Mouse (Mus musculus): ENCODE data around the gene Pacs1. TPM values are rescaled to one million over a fixed set of nuclear protein-coding genes. Genes with fewer than 3 reads are reported as not detected.

Pacs1 gene
- polyA plus RNA-seq, 2 experiments = 8.2 to 8.3 TPM

DNA sequence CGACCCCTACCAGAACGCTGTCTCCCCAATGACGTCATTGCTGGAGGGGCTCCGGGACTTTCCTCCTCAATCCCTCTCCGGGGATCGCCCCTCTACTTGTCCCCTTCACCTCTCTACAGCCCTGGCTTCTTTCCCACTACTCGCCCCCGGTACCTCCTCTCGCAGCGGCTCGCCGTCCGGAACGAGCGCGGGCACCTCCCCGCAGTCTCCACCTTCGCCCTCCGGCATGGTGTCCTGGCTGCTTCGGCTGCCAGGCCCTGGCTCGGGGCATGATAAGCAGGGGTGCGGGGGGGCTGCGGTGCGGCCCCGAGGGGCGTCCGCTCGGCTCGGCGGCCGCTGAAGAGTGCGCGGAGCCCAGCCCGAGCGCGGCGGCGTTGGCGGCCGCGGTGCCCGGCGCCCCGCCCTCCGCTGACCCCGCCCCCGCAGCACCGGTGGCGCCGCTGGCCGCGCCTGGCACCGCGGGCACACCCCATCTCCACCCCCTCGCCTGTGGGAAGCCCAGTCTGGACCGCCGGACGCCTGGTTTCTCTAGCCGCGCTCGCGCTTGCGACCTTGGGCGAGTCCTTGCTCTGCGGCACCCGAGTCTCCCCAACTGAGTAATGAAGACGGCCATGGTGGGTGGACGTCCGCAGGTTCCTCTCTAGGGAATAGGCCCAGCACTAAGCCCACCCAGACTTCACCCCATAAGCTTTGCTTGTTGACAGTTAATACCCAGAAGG, 187.6 kb downstream of the Pacs1 start, which contains the start of gene Tmem151a:
TSS of gene Tmem151a (minus strand) at position 387 of the 719 bp plus-strand sequence.
- Histone ChIP-seq H3K36me3 (replicated peaks; ENCODE audit: control insufficient read depth, insufficient read depth, low read depth) (no peaks in the 10 kb centered on the region), H3K27me3 (ENCODE audit: control insufficient read depth, insufficient read depth, low read length) (peaks cover 62% of the 10 kb centered on the region), H3K27ac (no peak within 1 kb of the TSS), H3K4me2 (ENCODE audit: low read depth) (peak within 1 kb of the TSS; percentile 75), H3K9me3 (ENCODE audit: control insufficient read depth, low read length) (no peaks in the 10 kb centered on the region), H3K4me1 (replicated peaks; ENCODE audit: control insufficient read depth in 2 of 2, insufficient read depth in 2 of 2, low read length in 1 of 2) (peaks cover 10% of the 10 kb centered on the region in 2 experiments), H3K4me3 (ENCODE audit: insufficient read depth in 1 of 2, low read depth in 2 of 2, low read length in 2 of 2) (peak within 1 kb of the TSS; percentile 12 to 55; a peak in 3 of 4 replicates), H3K9ac (replicated peaks) (no peak within 1 kb of the TSS)
- ATAC-seq (ENCODE audit: insufficient read depth) (no peak), DNase-seq (ENCODE audit: low read depth in 3 of 3, low spot score in 3 of 3) (no peak)
- TF ChIP-seq CTCF (IDR thresholded peaks at IDR 0.05; ENCODE audit: low read depth) (no peak), EP300 (IDR thresholded peaks at IDR 0.05; ENCODE audit: low read depth) (no peak)
- 1% methylated on average over 69 of the region's 69 CpGs for WGBS (ENCODE audit: insufficient replicate concordance)

DNA sequence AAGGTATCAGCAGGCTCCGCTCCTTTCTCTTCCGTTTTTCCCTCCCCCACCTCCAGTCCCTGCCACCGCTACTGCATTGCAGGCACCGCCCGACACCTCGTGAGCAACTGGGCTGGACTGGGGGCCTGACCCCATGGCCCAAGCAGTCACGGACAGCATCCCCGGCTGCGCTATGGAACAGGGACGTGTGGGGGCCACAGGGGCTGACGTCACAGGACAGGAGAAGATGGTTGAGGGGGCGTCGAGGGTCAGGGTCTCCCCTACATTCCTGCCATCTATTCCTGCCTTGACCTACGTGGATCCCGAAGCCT, 188.1 kb downstream of the Pacs1 start:
- Histone ChIP-seq H3K4me1 (replicated peaks; ENCODE audit: control insufficient read depth in 2 of 2, insufficient read depth in 2 of 2, low read length in 1 of 2) (peaks cover 10% of the 10 kb centered on the region in 2 experiments), H3K36me3 (replicated peaks; ENCODE audit: control insufficient read depth, insufficient read depth, low read depth) (no peaks in the 10 kb centered on the region), H3K4me2 (ENCODE audit: low read depth) (peak overlapping the region; percentile 75), H3K9ac (replicated peaks) (no peak overlapping the region), H3K4me3 (ENCODE audit: insufficient read depth in 1 of 2, low read depth in 2 of 2, low read length in 2 of 2) (peak overlapping the region in 1 of 2 experiments; percentile 55; a peak in 2 of 4 replicates), H3K9me3 (ENCODE audit: control insufficient read depth, low read length) (no peaks in the 10 kb centered on the region), H3K27me3 (ENCODE audit: control insufficient read depth, insufficient read depth, low read length) (peaks cover 65% of the 10 kb centered on the region), H3K27ac (no peak overlapping the region)
- DNase-seq (ENCODE audit: low read depth in 3 of 3, low spot score in 3 of 3) = no peak
- no peak for ATAC-seq (ENCODE audit: insufficient read depth)
- no peak for TF ChIP-seq EP300 (IDR thresholded peaks at IDR 0.05; ENCODE audit: low read depth)
- no peak for TF ChIP-seq CTCF (IDR thresholded peaks at IDR 0.05; ENCODE audit: low read depth)
- 3% methylated on average over 15 of the region's 15 CpGs for WGBS (ENCODE audit: insufficient replicate concordance)

DNA sequence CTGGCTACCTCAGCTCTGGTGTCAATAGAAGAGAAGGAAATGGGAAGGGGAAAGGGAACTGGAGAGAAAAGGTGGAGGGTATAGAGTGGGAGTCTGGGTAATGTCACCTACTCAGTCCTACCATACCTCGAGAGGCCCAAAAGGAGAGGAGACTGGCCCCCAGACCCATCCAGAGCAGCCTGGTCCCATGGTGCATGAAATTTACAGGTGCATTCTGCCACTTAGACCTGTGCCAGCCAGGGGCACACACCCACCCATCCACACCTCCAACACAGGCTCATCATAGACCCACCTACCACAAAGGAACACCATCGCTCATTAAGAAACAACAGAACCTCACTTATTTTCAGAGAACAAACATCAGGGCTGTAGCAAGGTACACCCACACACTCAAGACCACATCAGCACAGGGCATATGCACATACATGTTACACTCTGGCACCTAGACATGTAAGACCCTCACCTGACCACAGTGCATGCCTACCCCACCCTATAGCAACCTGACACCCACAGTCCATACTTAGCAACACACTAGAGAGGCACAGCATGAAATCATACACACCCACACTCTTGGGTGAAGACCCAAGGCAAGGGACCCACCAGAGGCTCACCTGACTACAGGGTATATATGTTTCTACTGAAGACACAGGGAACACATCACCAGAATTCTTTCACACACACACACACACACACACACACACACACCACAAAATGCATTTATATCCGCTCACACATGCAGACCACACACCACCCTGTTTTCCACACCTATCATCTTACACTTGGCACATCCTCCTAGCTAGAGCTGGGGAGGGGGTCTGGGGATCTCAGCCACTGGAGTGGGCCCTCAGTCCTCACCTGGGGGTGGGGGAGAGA, 188.7 kb downstream of the Pacs1 start:
- Histone ChIP-seq H3K27ac (no peak overlapping the region), H3K4me3 (ENCODE audit: insufficient read depth in 1 of 2, low read depth in 2 of 2, low read length in 2 of 2) (no peak overlapping the region; a peak in 1 of 4 replicates), H3K36me3 (replicated peaks; ENCODE audit: control insufficient read depth, insufficient read depth, low read depth) (no peaks in the 10 kb centered on the region), H3K4me1 (replicated peaks; ENCODE audit: control insufficient read depth in 2 of 2, insufficient read depth in 2 of 2, low read length in 1 of 2) (peaks cover 10% of the 10 kb centered on the region in 2 experiments), H3K4me2 (ENCODE audit: low read depth) (no peak overlapping the region), H3K9ac (replicated peaks) (no peak overlapping the region), H3K27me3 (ENCODE audit: control insufficient read depth, insufficient read depth, low read length) (peaks cover 66% of the 10 kb centered on the region), H3K9me3 (ENCODE audit: control insufficient read depth, low read length) (no peaks in the 10 kb centered on the region)
- DNase-seq (ENCODE audit: low read depth in 3 of 3, low spot score in 3 of 3) (no peak), ATAC-seq (ENCODE audit: insufficient read depth) (no peak)
- WGBS (ENCODE audit: insufficient replicate concordance) = 39% methylated on average over 3 of the region's 3 CpGs
- no peak for TF ChIP-seq CTCF (IDR thresholded peaks at IDR 0.05; ENCODE audit: low read depth)
- TF ChIP-seq EP300 (IDR thresholded peaks at IDR 0.05; ENCODE audit: low read depth) = no peak

Small RNAs within 50 kb of the gene (microRNA-seq; reads per million reads assigned to microRNA genes)
- gene Gm27468 = not detected

Other genes starting within 250 kb of the Pacs1 start
- gene Slc29a2, start 249.3 kb downstream of the Pacs1 start, polyA plus RNA-seq (2012; rRNA removed) = 2.5 and 3.8 TPM in 2 replicates
- 0.76 and 0.96 TPM in 2 replicates for gene Slc29a2, start 249.3 kb downstream of the Pacs1 start, polyA plus RNA-seq (2014; fragmentation: Nextera tagmentation; extraction: Ambion mirVana)
- 3.4 and 4.2 TPM in 2 replicates for gene B4gat1, start 234.3 kb downstream of the Pacs1 start, polyA plus RNA-seq (2012; rRNA removed)
- 6.5 TPM in 2 replicates for gene B4gat1, start 234.3 kb downstream of the Pacs1 start, polyA plus RNA-seq (2014; fragmentation: Nextera tagmentation; extraction: Ambion mirVana)
- 0.19 and 0.29 TPM in 2 replicates for gene AC124502.3, start 234.2 kb downstream of the Pacs1 start, polyA plus RNA-seq (2012; rRNA removed)
- gene AC124502.3, start 234.2 kb downstream of the Pacs1 start, polyA plus RNA-seq (2014; fragmentation: Nextera tagmentation; extraction: Ambion mirVana) = 0.13 and 0.59 TPM in 2 replicates
- gene Brms1, start 231.8 kb downstream of the Pacs1 start, polyA plus RNA-seq (2012; rRNA removed) = 17.3 and 19.9 TPM in 2 replicates
- gene Brms1, start 231.8 kb downstream of the Pacs1 start, polyA plus RNA-seq (2014; fragmentation: Nextera tagmentation; extraction: Ambion mirVana) = 24.5 and 26.4 TPM in 2 replicates
- gene Rin1, start 222.6 kb downstream of the Pacs1 start, polyA plus RNA-seq (2012; rRNA removed) = 0.42 and 0.54 TPM in 2 replicates
- gene Rin1, start 222.6 kb downstream of the Pacs1 start, polyA plus RNA-seq (2014; fragmentation: Nextera tagmentation; extraction: Ambion mirVana) = 0.13 and 0.28 TPM in 2 replicates
- gene Cd248, start 205.0 kb downstream of the Pacs1 start, polyA plus RNA-seq (2012; rRNA removed) = 1.7 and 2.0 TPM in 2 replicates
- 2.8 and 3.4 TPM in 2 replicates for gene Cd248, start 205.0 kb downstream of the Pacs1 start, polyA plus RNA-seq (2014; fragmentation: Nextera tagmentation; extraction: Ambion mirVana)
- gene Tmem151a, start 187.6 kb downstream of the Pacs1 start, polyA plus RNA-seq (2012; rRNA removed) = 0.18 and 0.21 TPM in 2 replicates
- 0.25 and 0.28 TPM in 2 replicates for gene Tmem151a, start 187.6 kb downstream of the Pacs1 start, polyA plus RNA-seq (2014; fragmentation: Nextera tagmentation; extraction: Ambion mirVana)
- 34.7 and 37.0 TPM in 2 replicates for gene Yif1a, start 184.6 kb downstream of the Pacs1 start, polyA plus RNA-seq (2012; rRNA removed)
- 58.6 and 60.0 TPM in 2 replicates for gene Yif1a, start 184.6 kb downstream of the Pacs1 start, polyA plus RNA-seq (2014; fragmentation: Nextera tagmentation; extraction: Ambion mirVana)
- 0.63 and 1.0 TPM in 2 replicates for gene Cnih2, start 174.6 kb downstream of the Pacs1 start, polyA plus RNA-seq (2012; rRNA removed)
- gene Cnih2, start 174.6 kb downstream of the Pacs1 start, polyA plus RNA-seq (2014; fragmentation: Nextera tagmentation; extraction: Ambion mirVana) = 0.50 and 0.73 TPM in 2 replicates
- 50.6 and 58.8 TPM in 2 replicates for gene Rab1b, start 166.0 kb downstream of the Pacs1 start, polyA plus RNA-seq (2012; rRNA removed)
- 76.2 and 84.8 TPM in 2 replicates for gene Rab1b, start 166.0 kb downstream of the Pacs1 start, polyA plus RNA-seq (2014; fragmentation: Nextera tagmentation; extraction: Ambion mirVana)
- gene Klc2, start 154.6 kb downstream of the Pacs1 start, polyA plus RNA-seq (2012; rRNA removed) = 2.3 and 3.5 TPM in 2 replicates
- gene Klc2, start 154.6 kb downstream of the Pacs1 start, polyA plus RNA-seq (2014; fragmentation: Nextera tagmentation; extraction: Ambion mirVana) = 1.3 and 1.6 TPM in 2 replicates
- gene Sf3b2, start 22.3 kb upstream of the Pacs1 start, polyA plus RNA-seq (2012; rRNA removed) = 45.0 and 52.5 TPM in 2 replicates
- 98.4 and 116 TPM in 2 replicates for gene Sf3b2, start 22.3 kb upstream of the Pacs1 start, polyA plus RNA-seq (2014; fragmentation: Nextera tagmentation; extraction: Ambion mirVana)
- 0.03 and 0.08 TPM in 2 replicates for gene Gal3st3, start 25.2 kb upstream of the Pacs1 start, polyA plus RNA-seq (2012; rRNA removed)
- 0.04 TPM in 1 of 2 replicates, not detected in the other for gene Gal3st3, start 25.2 kb upstream of the Pacs1 start, polyA plus RNA-seq (2014; fragmentation: Nextera tagmentation; extraction: Ambion mirVana)
- not detected in 2 replicates for gene Catsper1, start 62.6 kb upstream of the Pacs1 start, polyA plus RNA-seq (2012; rRNA removed)
- gene Catsper1, start 62.6 kb upstream of the Pacs1 start, polyA plus RNA-seq (2014; fragmentation: Nextera tagmentation; extraction: Ambion mirVana) = not detected in 2 replicates
- 0.01 and 0.06 TPM in 2 replicates for gene Cst6, start 76.5 kb upstream of the Pacs1 start, polyA plus RNA-seq (2012; rRNA removed)
- 0.43 TPM in 1 of 2 replicates, not detected in the other for gene Cst6, start 76.5 kb upstream of the Pacs1 start, polyA plus RNA-seq (2014; fragmentation: Nextera tagmentation; extraction: Ambion mirVana)
- 18.4 and 22.0 TPM in 2 replicates for gene Eif1ad, start 93.6 kb upstream of the Pacs1 start, polyA plus RNA-seq (2012; rRNA removed)
- gene Eif1ad, start 93.6 kb upstream of the Pacs1 start, polyA plus RNA-seq (2014; fragmentation: Nextera tagmentation; extraction: Ambion mirVana) = 22.9 and 24.3 TPM in 2 replicates
- gene Banf1, start 94.0 kb upstream of the Pacs1 start, polyA plus RNA-seq (2012; rRNA removed) = 116 and 125 TPM in 2 replicates
- 263 and 278 TPM in 2 replicates for gene Banf1, start 94.0 kb upstream of the Pacs1 start, polyA plus RNA-seq (2014; fragmentation: Nextera tagmentation; extraction: Ambion mirVana)
- 13.1 and 21.7 TPM in 2 replicates for gene Sart1, start 115.6 kb upstream of the Pacs1 start, polyA plus RNA-seq (2012; rRNA removed)
- gene Sart1, start 115.6 kb upstream of the Pacs1 start, polyA plus RNA-seq (2014; fragmentation: Nextera tagmentation; extraction: Ambion mirVana) = 24.1 and 26.6 TPM in 2 replicates
- gene Tsga10ip, start 129.4 kb upstream of the Pacs1 start, polyA plus RNA-seq (2012; rRNA removed) = not detected in 2 replicates
- gene Tsga10ip, start 129.4 kb upstream of the Pacs1 start, polyA plus RNA-seq (2014; fragmentation: Nextera tagmentation; extraction: Ambion mirVana) = 0.09 TPM in 1 of 2 replicates, not detected in the other
- 38.6 and 64.0 TPM in 2 replicates for gene Drap1, start 151.9 kb upstream of the Pacs1 start, polyA plus RNA-seq (2012; rRNA removed)
- 58.5 and 58.9 TPM in 2 replicates for gene Drap1, start 151.9 kb upstream of the Pacs1 start, polyA plus RNA-seq (2014; fragmentation: Nextera tagmentation; extraction: Ambion mirVana)
- 16.7 and 19.9 TPM in 2 replicates for gene AI837181, start 152.0 kb upstream of the Pacs1 start, polyA plus RNA-seq (2012; rRNA removed)
- 10.7 and 11.9 TPM in 2 replicates for gene AI837181, start 152.0 kb upstream of the Pacs1 start, polyA plus RNA-seq (2014; fragmentation: Nextera tagmentation; extraction: Ambion mirVana)
- gene Fosl1, start 174.4 kb upstream of the Pacs1 start, polyA plus RNA-seq (2012; rRNA removed) = 0.02 TPM in 1 of 2 replicates, not detected in the other
- not detected in 2 replicates for gene Fosl1, start 174.4 kb upstream of the Pacs1 start, polyA plus RNA-seq (2014; fragmentation: Nextera tagmentation; extraction: Ambion mirVana)
- 1.00 and 1.4 TPM in 2 replicates for gene Ccdc85b, start 184.8 kb upstream of the Pacs1 start, polyA plus RNA-seq (2012; rRNA removed)
- gene Ccdc85b, start 184.8 kb upstream of the Pacs1 start, polyA plus RNA-seq (2014; fragmentation: Nextera tagmentation; extraction: Ambion mirVana) = 1.0 and 1.2 TPM in 2 replicates
- 19.1 and 22.9 TPM in 2 replicates for gene Fibp, start 187.5 kb upstream of the Pacs1 start, polyA plus RNA-seq (2012; rRNA removed)
- gene Fibp, start 187.5 kb upstream of the Pacs1 start, polyA plus RNA-seq (2014; fragmentation: Nextera tagmentation; extraction: Ambion mirVana) = 20.8 and 30.6 TPM in 2 replicates
- 0.27 and 0.37 TPM in 2 replicates for gene Ctsw, start 195.4 kb upstream of the Pacs1 start, polyA plus RNA-seq (2012; rRNA removed)
- gene Ctsw, start 195.4 kb upstream of the Pacs1 start, polyA plus RNA-seq (2014; fragmentation: Nextera tagmentation; extraction: Ambion mirVana) = 0.21 and 0.25 TPM in 2 replicates
- gene Efemp2, start 200.8 kb upstream of the Pacs1 start, polyA plus RNA-seq (2012; rRNA removed) = 11.4 and 17.5 TPM in 2 replicates
- gene Efemp2, start 200.8 kb upstream of the Pacs1 start, polyA plus RNA-seq (2014; fragmentation: Nextera tagmentation; extraction: Ambion mirVana) = 11.4 and 11.6 TPM in 2 replicates
- gene Mus81, start 215.3 kb upstream of the Pacs1 start, polyA plus RNA-seq (2012; rRNA removed) = 11.3 and 11.4 TPM in 2 replicates
- gene Mus81, start 215.3 kb upstream of the Pacs1 start, polyA plus RNA-seq (2014; fragmentation: Nextera tagmentation; extraction: Ambion mirVana) = 13.8 and 15.6 TPM in 2 replicates
- 432 and 443 TPM in 2 replicates for gene Cfl1, start 217.3 kb upstream of the Pacs1 start, polyA plus RNA-seq (2012; rRNA removed)
- 1,304 and 1,332 TPM in 2 replicates for gene Cfl1, start 217.3 kb upstream of the Pacs1 start, polyA plus RNA-seq (2014; fragmentation: Nextera tagmentation; extraction: Ambion mirVana)
- 0.81 TPM in 2 replicates for gene 1700020D05Rik, start 230.7 kb upstream of the Pacs1 start, polyA plus RNA-seq (2012; rRNA removed)
- gene 1700020D05Rik, start 230.7 kb upstream of the Pacs1 start, polyA plus RNA-seq (2014; fragmentation: Nextera tagmentation; extraction: Ambion mirVana) = not detected in 2 replicates
- 9.0 and 9.3 TPM in 2 replicates for gene Snx32, start 237.4 kb upstream of the Pacs1 start, polyA plus RNA-seq (2012; rRNA removed)
- 4.7 and 5.5 TPM in 2 replicates for gene Snx32, start 237.4 kb upstream of the Pacs1 start, polyA plus RNA-seq (2014; fragmentation: Nextera tagmentation; extraction: Ambion mirVana)

All from liver, embryonic 14.5 days (tissue).